Mouse (Mus musculus) midbrain, embryonic 16.5 days (tissue): Measurements from ENCODE around the gene Chst8. TPM values are rescaled to one million over a fixed set of nuclear protein-coding genes. Genes with fewer than 3 reads are reported as not detected.

Experiments used
- ATAC-seq: fragments of 200-750 bp; cut with Nextera tagmentation; 2 replicates; pipeline ENCODE4 v1.8.0; 2017; ENCODE audit warnings: moderate TSS enrichment
- H3K27ac ChIP-seq: fragments of 300-500 bp; sonication (generic); 2 replicates; pipeline ENCODE4 v1.5.1; 2014; ENCODE audit warnings: mild to moderate bottlenecking, low read length, mixed read lengths
- H3K27me3 ChIP-seq: fragments of 300-500 bp; sonication (generic); 2 replicates; pipeline ENCODE4 v1.6.1; 2014; ENCODE audit warnings: low read depth, low read length, mixed read lengths; ENCODE audit not compliant: control insufficient read depth, insufficient read depth
- H3K36me3 ChIP-seq: fragments of 300-500 bp; sonication (generic); 2 replicates; pipeline ENCODE4 v1.6.1; 2014; ENCODE audit warnings: mild to moderate bottlenecking, low read length, moderate library complexity, mixed read lengths; ENCODE audit not compliant: control insufficient read depth, insufficient read depth
- H3K4me1 ChIP-seq: fragments of 300-500 bp; sonication (generic); 2 replicates; pipeline ENCODE4 v1.6.1; 2014; ENCODE audit warnings: mild to moderate bottlenecking, low read length, mixed read lengths; ENCODE audit not compliant: control insufficient read depth, insufficient read depth
- H3K4me2 ChIP-seq: fragments of 300-500 bp; sonication (generic); 2 replicates; pipeline ENCODE4 v1.6.1; 2014; ENCODE audit warnings: mild to moderate bottlenecking, low read length, mixed read lengths
- H3K4me3 ChIP-seq: fragments of 300-500 bp; sonication (generic); 2 replicates; pipeline ENCODE4 v1.5.1; 2014; ENCODE audit warnings: low read depth, mild to moderate bottlenecking, low read length, moderate library complexity, mixed read lengths
- H3K9ac ChIP-seq: fragments of 300-500 bp; sonication (generic); 2 replicates; pipeline ENCODE4 v1.6.1; 2014; ENCODE audit warnings: low read depth, low read length, mixed read lengths
- H3K9me3 ChIP-seq: fragments of 300-500 bp; sonication (generic); replicated peaks from 2 replicates; pipeline ENCODE4 v1.6.1; 2014; ENCODE audit warnings: mild to moderate bottlenecking, low read length, mixed read lengths; ENCODE audit not compliant: control insufficient read depth, poor library complexity, severe bottlenecking
- WGBS: fragments of 180-500 bp; shearing (Covaris S2); extraction: QIAGEN DNeasy Blood & Tissue Kit; methylation state at CpG from one replicate; pipeline ENCODE4 v1.1.7; 2014; 5-methylcytosine and 5-hydroxymethylcytosine counted together
- polyA plus RNA-seq: library from polyadenylated mRNA; unstranded; fragments of >200 nt; fragmentation: Nextera tagmentation; extraction: Ambion mirVana; gene quantifications from 2 replicates; pipeline ENCODE4 v1.2.1, GENCODE M21; 2015

The Chst8 gene
- polyA plus RNA-seq, 1 experiment from 2014 or later: 12.7 TPM

GRCm38 (mm10) chr7:34721650-34722048 is 90.9 kb downstream of the Chst8 start:
- no peak for ATAC-seq
- WGBS: 10% methylated on average over 5 of the region's 5 CpGs
- H3K4me1 ChIP-seq: peaks cover 40% of the 10 kb centered on the region
- H3K9ac ChIP-seq: peak overlapping the region; percentile 16; the same call in 1 of the 2 replicates
- no peak overlapping the region for H3K4me2 ChIP-seq
- H3K27ac ChIP-seq: 0 out of 2 replicates have a peak overlapping the region, but pooled peaks have one; percentile 33
- no peaks in the 10 kb centered on the region; the same call in 1 of the 2 replicates for H3K9me3 ChIP-seq
- no peaks in the 10 kb centered on the region for H3K27me3 ChIP-seq
- no peaks in the 10 kb centered on the region for H3K36me3 ChIP-seq
- H3K4me3 ChIP-seq: no peak overlapping the region

- Histone ChIP-seq H3K4me2 (no peak overlapping the region), H3K4me1 (peaks cover 41% of the 10 kb centered on the region), H3K27ac (peak overlapping the region; percentile 42; the same call in 1 of the 2 replicates), H3K4me3 (no peak overlapping the region), H3K27me3 (no peaks in the 10 kb centered on the region), H3K36me3 (no peaks in the 10 kb centered on the region), H3K9me3 (no peaks in the 10 kb centered on the region), H3K9ac (0 out of 2 replicates have a peak overlapping the region, but pooled peaks have one; percentile 16)
- ATAC-seq: no peak
- WGBS: 27% methylated on average over 5 of the region's 5 CpGs
These were observed 91.4 kb downstream of the Chst8 start for GRCm38 (mm10) chr7:34720882-34721649.

- Histone ChIP-seq H3K4me1 (peaks cover 41% of the 10 kb centered on the region), H3K9me3 (no peaks in the 10 kb centered on the region)
- 42% methylated on average over 5 of the region's 5 CpGs for WGBS
These were observed 92.9 kb downstream of the Chst8 start for GRCm38 (mm10) chr7:34719599-34719998.

GRCm38 (mm10) chr7:34718651-34719050 is 93.9 kb downstream of the Chst8 start:
- Histone ChIP-seq H3K27ac (0 out of 2 replicates have a peak overlapping the region, but pooled peaks have one; percentile 11), H3K4me2 (no peak overlapping the region), H3K27me3 (no peaks in the 10 kb centered on the region), H3K9ac (no peak overlapping the region), H3K4me1 (peaks cover 41% of the 10 kb centered on the region), H3K36me3 (no peaks in the 10 kb centered on the region), H3K9me3 (no peaks in the 10 kb centered on the region), H3K4me3 (no peak overlapping the region)
- WGBS: 51% methylated on average over 9 of the region's 9 CpGs
- no peak for ATAC-seq

More at GRCm38 (mm10) chr7:34719599-34719998, 92.9 kb downstream of the Chst8 start:
- Histone ChIP-seq H3K27me3 (no peaks in the 10 kb centered on the region), H3K4me2 (no peak overlapping the region), H3K27ac (no peak overlapping the region), H3K4me3 (no peak overlapping the region), H3K36me3 (no peaks in the 10 kb centered on the region), H3K9ac (no peak overlapping the region)
- ATAC-seq: no peak

- 0 out of 2 replicates have a peak overlapping the region, but pooled peaks have one; percentile 22 for H3K9ac ChIP-seq
- H3K4me3 ChIP-seq: no peak overlapping the region
- peak overlapping the region; percentile 17; the same call in 1 of the 2 replicates for H3K4me2 ChIP-seq
- no peaks in the 10 kb centered on the region for H3K36me3 ChIP-seq
- 7% methylated on average over 11 of the region's 11 CpGs for WGBS
- H3K27ac ChIP-seq: peak overlapping the region; percentile 67
- no peaks in the 10 kb centered on the region for H3K9me3 ChIP-seq
- no peaks in the 10 kb centered on the region for H3K27me3 ChIP-seq
- peak; percentile 71 for ATAC-seq
- peaks cover 34% of the 10 kb centered on the region for H3K4me1 ChIP-seq
These were observed 95.2 kb downstream of the Chst8 start for GRCm38 (mm10) chr7:34717161-34717810.

GRCm38 (mm10) chr7:34714848-34715460 is 97.6 kb downstream of the Chst8 start:
- WGBS: 60% methylated on average over 11 of the region's 11 CpGs
- no peak for ATAC-seq
- no peak overlapping the region for H3K9ac ChIP-seq
- no peak overlapping the region for H3K4me3 ChIP-seq
- H3K27me3 ChIP-seq: no peaks in the 10 kb centered on the region
- no peak overlapping the region for H3K4me2 ChIP-seq
- H3K4me1 ChIP-seq: peaks cover 20% of the 10 kb centered on the region
- H3K9me3 ChIP-seq: no peaks in the 10 kb centered on the region
- no peak overlapping the region for H3K27ac ChIP-seq
- H3K36me3 ChIP-seq: no peaks in the 10 kb centered on the region

GRCm38 (mm10) chr7:34709111-34709510 is 103.4 kb downstream of the Chst8 start:
- H3K4me3 ChIP-seq: no peak overlapping the region
- H3K4me2 ChIP-seq: no peak overlapping the region
- H3K9ac ChIP-seq: no peak overlapping the region
- no peak; the same call in 1 of the 2 replicates for ATAC-seq
- no peak overlapping the region for H3K27ac ChIP-seq
- 82% methylated on average over 4 of the region's 4 CpGs for WGBS
- H3K36me3 ChIP-seq: no peaks in the 10 kb centered on the region
- no peaks in the 10 kb centered on the region for H3K9me3 ChIP-seq
- no peaks in the 10 kb centered on the region for H3K4me1 ChIP-seq
- no peaks in the 10 kb centered on the region for H3K27me3 ChIP-seq

- ATAC-seq: no peak
- 41% methylated on average over 4 of the region's 4 CpGs for WGBS
- Histone ChIP-seq H3K36me3 (no peaks in the 10 kb centered on the region), H3K27me3 (no peaks in the 10 kb centered on the region), H3K9me3 (no peaks in the 10 kb centered on the region), H3K4me2 (no peak overlapping the region), H3K4me1 (no peaks in the 10 kb centered on the region), H3K9ac (no peak overlapping the region), H3K4me3 (no peak overlapping the region), H3K27ac (no peak overlapping the region)
These were observed 108.1 kb downstream of the Chst8 start for GRCm38 (mm10) chr7:34704401-34704800.
